Mouse (Mus musculus) frontal cortex, postnatal 10 days (tissue): ENCODE measurements at regions not wholly inside any gene's neighbourhood (a gene's known extent, or its start where the extent isn't known, plus 50 kb on each side); places are given as distances from the start of the nearest gene placed in this dataset.

Experiments used
- DNase-seq, 2 experiments: peaks; one replicate each; pipeline ENCODE4 v3.0.0; 2022; ENCODE audit warnings: low spot score in 2 of 2, mixed read lengths in 1 of 2

DNA sequence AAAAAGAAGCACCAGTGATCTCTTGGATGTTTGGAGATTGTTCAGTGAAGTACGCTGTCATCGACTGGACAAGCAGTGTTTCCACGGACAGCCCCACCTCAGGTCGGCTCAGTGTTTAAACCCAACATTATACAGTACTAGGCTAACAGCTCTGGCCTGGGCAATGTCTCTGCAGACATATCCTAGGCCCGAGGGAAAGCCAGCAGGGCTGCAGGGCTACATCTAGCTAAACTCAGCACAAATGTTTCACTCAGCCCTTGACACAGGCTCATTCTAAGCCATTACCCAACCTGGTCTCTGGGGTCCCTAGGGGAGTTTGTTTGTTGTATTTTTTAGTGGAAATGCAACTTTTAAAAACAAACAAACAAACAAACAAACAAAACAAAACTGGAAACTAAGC lies 52.1 kb upstream of the Anapc15-ps start:
- DNase-seq: no peak
